Mouse (Mus musculus) myocyte (in vitro differentiated cells): ENCODE results near the gene Rabep2. TPM values are rescaled to one million over a fixed set of nuclear protein-coding genes. Genes with fewer than 3 reads are reported as not detected.

ENCODE experiments used
- H3K27me3 ChIP-seq: one replicate; pipeline ENCODE4 v1.6.1; 2011; ENCODE audit not compliant: control insufficient read depth, insufficient read depth, insufficient read length
- H3K36me3 ChIP-seq: one replicate; pipeline ENCODE4 v1.6.1; 2011; ENCODE audit not compliant: control insufficient read depth, insufficient read depth
- H3K4me2 ChIP-seq: one replicate; pipeline ENCODE4 v1.6.1; 2011; ENCODE audit warnings: low read depth, control low read depth
- H3K4me3 ChIP-seq: one replicate; pipeline ENCODE4 v1.5.1; 2011; ENCODE audit warnings: mild to moderate bottlenecking, control low read depth, moderate library complexity
- H3K79me2 ChIP-seq: one replicate; pipeline ENCODE4 v1.6.1; 2011; ENCODE audit not compliant: control insufficient read depth, insufficient read depth
- H3ac ChIP-seq: one replicate; pipeline ENCODE4 v1.6.1; 2011; ENCODE audit not compliant: control insufficient read depth, insufficient read length
- CEBPB ChIP-seq: IDR thresholded peaks from 2 replicates; pipeline ENCODE4 v1.6.1; 2011; ENCODE audit warnings: mild to moderate bottlenecking, moderate library complexity; ENCODE audit not compliant: poor library complexity, insufficient read depth, severe bottlenecking
- E2F4 ChIP-seq: IDR thresholded peaks from one replicate; pipeline ENCODE4 v1.6.1; 2011; ENCODE audit warnings: mild to moderate bottlenecking, control low read depth, moderate library complexity; ENCODE audit not compliant: insufficient read depth
- MAX ChIP-seq: IDR thresholded peaks from one replicate; pipeline ENCODE4 v1.6.1; 2011; ENCODE audit warnings: low read depth, mild to moderate bottlenecking, control low read depth
- MYOD1 ChIP-seq, 3 experiments: IDR thresholded peaks; one replicate each; pipeline ENCODE4 v1.6.1; 2011; ENCODE audit warnings: control low read depth in 2 of 3, low read depth in 2 of 3, mild to moderate bottlenecking in 2 of 3, moderate library complexity in 1 of 3; ENCODE audit not compliant: insufficient read length in 2 of 3, control insufficient read depth in 1 of 3
- MYOG ChIP-seq, 3 experiments: IDR thresholded peaks; one replicate each; pipeline ENCODE4 v1.6.1; 2011; ENCODE audit warnings: control low read depth in 2 of 3, low read depth in 2 of 3, mild to moderate bottlenecking in 2 of 3; ENCODE audit not compliant: insufficient read length in 2 of 3, control insufficient read depth in 1 of 3, insufficient read depth in 1 of 3
- POLR2A ChIP-seq: IDR thresholded peaks from one replicate; pipeline ENCODE4 v1.6.1; 2011; ENCODE audit warnings: low read depth, mild to moderate bottlenecking, control low read depth, moderate library complexity; ENCODE audit not compliant: insufficient read length
- POLR2AphosphoS2 ChIP-seq: IDR thresholded peaks from one replicate; pipeline ENCODE4 v1.6.1; 2011; ENCODE audit warnings: low read depth, control low read depth; ENCODE audit not compliant: insufficient read length
- REST ChIP-seq: IDR thresholded peaks from one replicate; pipeline ENCODE4 v1.6.1; 2011; ENCODE audit warnings: mild to moderate bottlenecking, control low read depth, moderate library complexity; ENCODE audit not compliant: insufficient read depth, insufficient read length
- SRF ChIP-seq: IDR thresholded peaks from one replicate; pipeline ENCODE4 v1.6.1; 2011; ENCODE audit warnings: low read depth; ENCODE audit not compliant: control insufficient read depth, insufficient read length
- TCF12 ChIP-seq: IDR thresholded peaks from one replicate; pipeline ENCODE4 v1.6.1; 2011; ENCODE audit warnings: mild to moderate bottlenecking, control low read depth; ENCODE audit not compliant: poor library complexity, insufficient read depth, severe bottlenecking
- TCF3 ChIP-seq: IDR thresholded peaks from one replicate; pipeline ENCODE4 v1.6.1; 2011; ENCODE audit warnings: low read depth, control low read depth; ENCODE audit not compliant: insufficient read length
- USF1 ChIP-seq: IDR thresholded peaks from one replicate; pipeline ENCODE4 v1.6.1; 2011; ENCODE audit warnings: low read depth, mild to moderate bottlenecking, control low read depth, moderate library complexity
- polyA plus RNA-seq: library from polyadenylated mRNA; unstranded; fragments of >200 nt; fragmentation: generic; extraction: Trizol; gene quantifications from one replicate; pipeline ENCODE4 v1.2.1, GENCODE M21; 2012; ENCODE audit warnings: missing spikeins

Gene Rabep2
- polyA plus RNA-seq, 1 experiment, result 36.7 TPM

DNA sequence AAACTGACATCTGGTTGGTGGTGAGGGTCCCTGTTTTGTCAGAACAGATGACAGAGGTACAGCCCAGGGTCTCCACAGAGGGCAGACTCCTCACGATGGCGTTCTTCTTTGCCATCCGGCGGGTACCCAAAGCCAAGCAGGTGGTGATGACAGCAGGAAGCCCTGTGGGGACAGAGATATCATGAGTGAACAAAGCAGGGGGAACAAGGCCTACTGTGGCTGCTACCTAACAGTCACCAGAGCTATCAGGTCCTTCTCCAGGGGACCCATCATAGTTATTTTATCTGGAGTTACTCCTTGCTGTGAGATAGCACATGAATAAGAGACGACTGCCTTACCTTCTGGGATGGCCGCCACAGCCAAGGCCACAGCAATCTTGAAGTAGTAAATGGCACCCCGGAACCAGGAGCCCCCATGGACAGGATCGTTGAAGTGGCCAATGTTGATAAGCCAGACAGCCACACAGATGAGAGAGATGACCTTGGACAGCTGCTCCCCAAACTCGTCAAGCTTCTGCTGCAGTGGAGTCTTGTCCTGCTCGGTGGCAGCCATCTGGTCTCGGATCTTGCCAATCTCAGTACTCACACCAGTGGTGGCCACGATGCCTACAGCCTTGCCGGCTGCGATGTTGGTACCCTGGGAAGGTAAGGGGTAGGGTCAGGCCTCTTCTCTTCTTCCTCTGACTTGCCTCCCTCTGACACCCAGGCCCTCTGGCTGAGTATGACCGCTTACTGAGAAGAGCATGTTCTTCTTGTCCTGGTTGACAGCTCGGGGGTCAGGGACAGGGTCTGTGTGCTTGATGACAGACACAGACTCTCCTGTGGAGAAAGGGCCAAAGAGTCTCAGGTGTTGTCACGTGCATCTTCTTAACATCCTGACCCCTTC, 28.1 kb downstream of the Rabep2 start:
- H3K27me3 ChIP-seq, result no peaks in the 10 kb centered on the region
- H3ac ChIP-seq, result no peak overlapping the region
- TF ChIP-seq TCF12, result no peak
- no peak for TF ChIP-seq MAX
- peak; percentile 59 for TF ChIP-seq POLR2AphosphoS2
- TF ChIP-seq SRF, result no peak
- TF ChIP-seq POLR2A, result no peak
- TF ChIP-seq MYOG (IDR thresholded peaks at IDR 0.05; ENCODE audit: control insufficient read depth in 1 of 3, insufficient read depth in 1 of 3, insufficient read length in 2 of 3, low read depth in 2 of 3), result peak in 1 of 3 experiments; percentile 23
- TF ChIP-seq CEBPB, result no peak
- TF ChIP-seq MYOD1 (IDR thresholded peaks at IDR 0.05; ENCODE audit: control insufficient read depth in 1 of 3, insufficient read length in 2 of 3, low read depth in 2 of 3), result peak in 2 of 3 experiments; percentile 16 to 46
- TF ChIP-seq REST, result no peak
- peak overlapping the region; percentile 82 for H3K4me2 ChIP-seq
- H3K36me3 ChIP-seq, result peaks cover 37% of the 10 kb centered on the region
- H3K79me2 ChIP-seq, result no peaks in the 10 kb centered on the region
- peak overlapping the region; percentile 54 for H3K4me3 ChIP-seq

DNA sequence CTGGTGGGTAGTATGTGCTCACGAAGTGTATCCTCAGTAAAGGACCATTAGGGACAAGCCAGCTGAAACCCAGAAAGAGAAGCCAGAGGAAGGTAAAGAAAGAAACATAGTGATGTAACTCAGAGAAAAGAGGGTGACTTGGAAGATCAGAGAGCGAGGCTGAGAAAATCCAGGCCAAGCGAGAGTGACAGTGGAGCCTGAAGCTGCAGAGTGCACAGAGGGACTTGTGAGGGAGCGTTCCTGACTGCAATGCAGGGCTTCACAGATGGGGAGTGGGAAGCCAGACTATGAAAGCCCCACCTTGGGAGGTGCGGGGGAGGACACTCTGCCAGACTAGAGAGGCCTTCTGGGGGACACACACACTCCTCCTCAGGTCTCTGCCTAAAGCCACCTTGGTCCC, 29.7 kb downstream of the Rabep2 start:
- Histone ChIP-seq H3K4me2 (peak overlapping the region; percentile 82), H3ac (no peak overlapping the region), H3K4me3 (peak overlapping the region; percentile 54), H3K79me2 (peaks cover 8% of the 10 kb centered on the region), H3K27me3 (no peaks in the 10 kb centered on the region), H3K36me3 (peaks cover 27% of the 10 kb centered on the region)
- TF ChIP-seq POLR2A, result peak; percentile 14
- peak; percentile 65 for TF ChIP-seq POLR2AphosphoS2
- TF ChIP-seq MYOD1 (IDR thresholded peaks at IDR 0.05; ENCODE audit: control insufficient read depth in 1 of 3, insufficient read length in 2 of 3, low read depth in 2 of 3), result no peak

DNA sequence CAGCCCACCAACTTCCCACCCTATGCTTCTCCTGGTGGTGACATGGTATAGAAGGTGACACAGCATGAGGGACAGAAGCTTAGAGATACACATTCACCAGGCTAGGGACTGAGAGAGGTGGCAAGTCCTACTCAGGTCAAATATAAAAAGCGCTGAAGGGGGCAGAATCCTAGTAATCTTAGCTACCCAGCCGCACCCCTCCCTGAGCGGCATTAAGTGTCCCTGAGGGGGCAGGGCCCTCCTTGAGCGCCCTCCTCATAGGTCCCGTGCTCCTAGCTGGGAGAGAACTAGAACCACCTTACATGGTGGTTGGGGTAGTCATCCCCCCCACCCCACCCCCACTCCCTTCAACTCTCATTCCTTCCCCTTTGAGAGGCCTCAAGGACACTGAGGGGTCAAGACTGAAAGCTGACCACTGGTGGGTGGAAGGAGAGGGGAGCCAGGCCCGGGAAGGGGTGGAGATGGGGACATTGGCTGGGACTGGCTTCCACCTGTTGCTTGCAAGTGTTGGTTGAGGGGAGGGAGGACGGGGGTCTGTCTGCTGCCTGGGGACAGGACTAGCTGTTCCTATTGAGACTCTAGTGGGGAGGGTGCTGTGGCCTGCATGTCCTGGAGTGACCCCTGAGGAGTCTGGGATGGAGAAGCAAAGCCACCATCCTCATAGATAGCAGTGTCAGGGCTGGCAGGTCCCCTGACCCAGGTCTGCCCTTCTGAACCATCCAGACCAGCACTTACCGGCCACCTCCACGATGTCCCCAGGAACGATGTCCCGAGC, 30.5 kb downstream of the Rabep2 start:
- Histone ChIP-seq H3K4me2 (peak overlapping the region; percentile 82), H3K27me3 (no peaks in the 10 kb centered on the region), H3K79me2 (peaks cover 8% of the 10 kb centered on the region), H3K36me3 (peaks cover 27% of the 10 kb centered on the region), H3ac (no peak overlapping the region), H3K4me3 (peak overlapping the region; percentile 54)
- TF ChIP-seq TCF12 (peak; percentile 20), TCF3 (no peak), POLR2AphosphoS2 (peak; percentile 59), MYOD1 (IDR thresholded peaks at IDR 0.05; ENCODE audit: control insufficient read depth in 1 of 3, insufficient read length in 2 of 3, low read depth in 2 of 3) (peak; percentile 72 to 97 (median 86)), POLR2A (peak; percentile 46), SRF (no peak), CEBPB (no peak), MYOG (IDR thresholded peaks at IDR 0.05; ENCODE audit: control insufficient read depth in 1 of 3, insufficient read depth in 1 of 3, insufficient read length in 2 of 3, low read depth in 2 of 3) (peak; percentile 33 to 93 (median 43)), E2F4 (no peak), MAX (no peak), USF1 (no peak), REST (no peak)

GRCm38 (mm10) chr7:126460623-126461399, 32.3 kb downstream of the Rabep2 start:
- TF ChIP-seq REST (no peak), POLR2A (peak; percentile 33), TCF3 (peak; percentile 33), MYOD1 (IDR thresholded peaks at IDR 0.05; ENCODE audit: control insufficient read depth in 1 of 3, insufficient read length in 2 of 3, low read depth in 2 of 3) (peak; percentile 69 to 95 (median 93)), CEBPB (no peak), E2F4 (no peak), MYOG (IDR thresholded peaks at IDR 0.05; ENCODE audit: control insufficient read depth in 1 of 3, insufficient read depth in 1 of 3, insufficient read length in 2 of 3, low read depth in 2 of 3) (peak; percentile 72 to 97 (median 90)), TCF12 (peak; percentile 39), POLR2AphosphoS2 (peak; percentile 77), USF1 (no peak), SRF (no peak)
- H3K4me3 ChIP-seq, result peak overlapping the region; percentile 54
- H3K4me2 ChIP-seq, result peak overlapping the region; percentile 82

More at GRCm38 (mm10) chr7:126460623-126461399, 32.3 kb downstream of the Rabep2 start:
- Histone ChIP-seq H3K27me3 (no peaks in the 10 kb centered on the region), H3K79me2 (peaks cover 8% of the 10 kb centered on the region), H3K36me3 (peaks cover 14% of the 10 kb centered on the region), H3ac (no peak overlapping the region)
